In genomic region chr4:148429686-148430085, GRCm38 (mm10) we compare ENCODE assay signal across 8 mouse cellular contexts. TPM values are rescaled to one million over a fixed set of nuclear protein-coding genes. Genes with fewer than 3 reads are reported as not detected.
DNase-seq lines count a peak whose midpoint lies in the region; ATAC-seq and TF ChIP-seq lines count a peak whose summit lies in the region.

No protein-coding gene starts in this region.

- intact Hi-C loops in gastrocnemius, adult 2 months (cut with DNase I) = loop anchor here (2.0 kb wide), 2 partner anchors 259 to 315 kb away; no protein-coding TSS in a partner anchor

- TF ChIP-seq POLR2A in lung, adult 2 months (IDR thresholded peaks at IDR 0.05; ENCODE audit: borderline replicate concordance, extremely low read depth, low read depth, low read length) = no peak
- TF ChIP-seq POLR2A in olfactory bulb, adult 2 months (IDR thresholded peaks at IDR 0.05; ENCODE audit: insufficient read depth, low read depth, low read length) = no peak

- H3K27ac ChIP-seq in gastrocnemius, adult 2 months = no peak overlapping the region
- no peak overlapping the region for H3K27ac ChIP-seq in olfactory bulb, adult 2 months (ENCODE audit: insufficient read depth, low read depth, low read length)

- CTCF ChIA-PET in Patski (lab: Charles Lee) = interaction anchor here (1.6 to 1.9 kb wide), 2 partner anchors 22 to 26 kb away, joined by 5 to 6 read pairs; no protein-coding TSS in a partner anchor

- in situ Hi-C loops in Patski (cut with MboI; ENCODE audit: low pct_unique_long_range_greater_than_20kb) = loop anchor here (5.0 kb wide), 1 partner anchor 257 kb away; no protein-coding TSS in a partner anchor

- POLR2A ChIA-PET in Patski (lab: Charles Lee) = no interaction called here

- no peak overlapping the region for H3K4me3 ChIP-seq in gastrocnemius, adult 2 months
- no peak overlapping the region for H3K4me3 ChIP-seq in lung, adult 2 months (replicated peaks; ENCODE audit: extremely low read depth, low read depth, low read length)
- no peak overlapping the region for H3K4me3 ChIP-seq in olfactory bulb, adult 2 months (ENCODE audit: insufficient read depth, low read depth, low read length)

- no peak for ATAC-seq in Patski

- TF ChIP-seq CTCF in Patski (IDR thresholded peaks at IDR 0.05) = peak; percentile 63
- peak; percentile 83 for TF ChIP-seq CTCF in gastrocnemius, adult 2 months (IDR thresholded peaks at IDR 0.05)
- peak; percentile 78 for TF ChIP-seq CTCF in lung, adult 2 months (IDR thresholded peaks at IDR 0.05; ENCODE audit: insufficient read depth, low read length)
- peak; percentile 73 for TF ChIP-seq CTCF in olfactory bulb, adult 2 months (IDR thresholded peaks at IDR 0.05; ENCODE audit: insufficient read depth, low read depth, low read length)

- peak; percentile 62 for DNase-seq in 416B (ENCODE audit: low read depth)
- no peak for DNase-seq in Patski (ENCODE audit: low read depth, low spot score)
- DNase-seq in cerebellum, postnatal 25 days = peak; percentile 84 to 90
- peak; percentile 72 for DNase-seq in gastrocnemius, adult 2 months
- DNase-seq in kidney, postnatal 10 days = peak; percentile 84
- peak; percentile 47 for DNase-seq in lung, adult 2 months
- DNase-seq in thymus, postnatal 4 days = peak; percentile 88

- 21% methylated on average over 6 of the region's 6 CpGs for WGBS in lung, adult 2 months
- WGBS in olfactory bulb, adult 2 months = 35% methylated on average over 6 of the region's 6 CpGs

- H3K4me1 ChIP-seq in lung, adult 2 months (ENCODE audit: control insufficient read depth, insufficient read depth, low read length) = no peaks in the 10 kb centered on the region
- peaks cover 14% of the 10 kb centered on the region for H3K4me1 ChIP-seq in olfactory bulb, adult 2 months (ENCODE audit: control insufficient read depth, insufficient read depth, low read length)

- H3K27me3 ChIP-seq in Patski = no peaks in the 10 kb centered on the region

RNA-seq across cellular contexts. Expression of gene Ubiad1, which starts 14.9 kb away (rescaled TPM):
- 18.0 TPM for polyA plus RNA-seq in Patski (2021)
- total RNA-seq in gastrocnemius, adult 2 months (2021) = 10 to 100 TPM; 10.3 to 18.0 TPM
- 13.6 and 18.0 TPM in 2 replicates for polyA plus RNA-seq in lung, adult 2 months (2012; rRNA removed)
- polyA plus RNA-seq in olfactory bulb, adult 2 months (2012; ENCODE audit: insufficient read depth, insufficient read length, low replicate concordance, missing spikeins) = not detected in 2 replicates

RNA-seq across cellular contexts. Expression of gene Mtor, which starts 18.7 kb away (rescaled TPM):
- 33.7 TPM for polyA plus RNA-seq in Patski (2021)
- total RNA-seq in gastrocnemius, adult 2 months (2021) = 10 to 100 TPM; 36.3 to 37.1 TPM
- 17.3 and 20.2 TPM in 2 replicates for polyA plus RNA-seq in lung, adult 2 months (2012; rRNA removed)
- 53.3 TPM in 1 of 2 replicates, not detected in the other for polyA plus RNA-seq in olfactory bulb, adult 2 months (2012; ENCODE audit: insufficient read depth, insufficient read length, low replicate concordance, missing spikeins)
